Mouse (Mus musculus): Measurements from ENCODE around the gene Gzmm.

Gene Gzmm

GRCm38 (mm10) chr10:79680606-79681495 lies 8.0 kb upstream of the Gzmm start:
- DNase-seq (ENCODE audit: inconsistent age in 2 of 2, low spot score in 1 of 2), result peak in 1 of 2 experiments; percentile 76

GRCm38 (mm10) chr10:79681591-79682245 lies 7.1 kb upstream of the Gzmm start, which contains the start of gene Cdc34:
Cdc34 (plus strand) TSS chr10:79682195.
- DNase-seq (ENCODE audit: inconsistent age in 2 of 2, low spot score in 1 of 2), result peak; percentile 100

GRCm38 (mm10) chr10:79682551-79682915 lies 6.3 kb upstream of the Gzmm start:
- DNase-seq (ENCODE audit: inconsistent age in 2 of 2, low spot score in 1 of 2), result peak; percentile 66 to 82

DNA sequence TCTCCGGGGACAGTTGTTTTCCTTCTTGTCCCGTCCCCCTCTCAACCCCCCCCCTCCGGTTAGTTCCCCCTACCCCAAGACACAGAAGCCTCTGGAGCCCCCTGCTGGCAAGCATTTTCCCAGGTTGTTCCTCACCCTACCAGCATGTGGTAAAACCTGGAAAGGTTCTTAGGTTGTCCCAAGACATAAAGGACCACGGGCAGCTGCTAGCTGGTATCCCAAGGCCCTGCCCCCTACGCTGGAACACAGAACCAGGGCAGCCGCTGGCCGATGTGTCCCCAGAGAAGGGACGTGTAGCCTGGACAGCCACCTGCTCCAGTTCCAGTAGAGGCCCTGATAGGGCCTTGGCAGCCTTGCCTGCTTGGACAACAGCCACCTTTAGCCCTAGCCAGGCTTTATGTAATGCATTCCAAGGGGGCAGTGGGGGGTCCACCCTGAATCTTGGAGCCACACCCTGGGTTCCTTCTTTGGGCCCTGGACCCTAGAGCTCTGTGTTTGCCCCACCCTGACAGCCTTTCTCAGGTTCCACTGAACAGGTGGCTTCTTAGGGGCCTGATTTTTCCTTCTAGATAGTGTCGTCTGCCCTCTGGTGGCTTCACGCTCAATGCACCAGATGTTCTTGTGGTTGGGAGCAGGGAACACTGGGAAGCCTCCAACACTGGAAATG lies 5.8 kb upstream of the Gzmm start:
- DNase-seq (ENCODE audit: inconsistent age in 2 of 2, low spot score in 1 of 2), result peak; percentile 71 to 89

GRCm38 (mm10) chr10:79683726-79684640 lies 4.8 kb upstream of the Gzmm start:
- DNase-seq (ENCODE audit: inconsistent age in 2 of 2, low spot score in 1 of 2), result peak in 1 of 2 experiments; percentile 76

DNA sequence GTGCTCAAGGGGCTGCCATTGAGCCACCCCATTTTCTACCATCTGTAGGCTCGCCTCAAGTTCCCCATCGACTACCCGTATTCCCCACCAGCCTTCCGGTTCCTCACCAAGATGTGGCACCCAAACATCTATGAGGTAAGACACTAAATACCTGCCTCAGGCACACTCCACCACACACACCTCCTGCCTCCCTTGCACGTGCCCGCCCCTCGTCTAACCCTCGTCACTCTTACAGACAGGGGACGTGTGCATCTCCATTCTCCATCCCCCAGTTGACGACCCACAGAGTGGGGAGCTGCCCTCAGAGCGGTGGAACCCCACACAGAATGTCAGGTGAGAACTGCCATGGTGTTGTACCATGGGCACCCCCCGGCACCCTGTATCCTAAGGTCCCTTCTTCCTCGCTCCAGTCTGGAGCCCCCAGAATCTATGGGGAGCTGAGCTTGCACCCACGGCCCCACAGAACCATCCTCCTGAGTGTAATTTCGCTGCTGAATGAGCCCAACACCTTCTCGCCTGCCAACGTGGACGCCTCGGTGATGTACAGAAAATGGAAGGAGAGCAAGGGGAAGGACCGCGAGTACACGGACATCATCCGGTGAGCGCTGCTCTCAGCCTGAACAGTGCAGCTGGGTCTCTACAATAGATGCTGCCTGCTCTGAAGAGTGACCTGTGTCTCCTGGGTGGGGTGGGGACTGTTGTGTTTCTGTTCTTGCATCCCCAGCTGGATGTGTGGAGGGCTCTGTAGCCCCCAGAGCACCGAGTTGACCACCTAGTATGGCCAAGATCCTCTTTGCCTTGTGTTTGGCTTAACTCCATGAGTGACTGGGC lies 3.8 kb upstream of the Gzmm start:
- no peak for DNase-seq (ENCODE audit: inconsistent age in 2 of 2, low spot score in 1 of 2)

DNA sequence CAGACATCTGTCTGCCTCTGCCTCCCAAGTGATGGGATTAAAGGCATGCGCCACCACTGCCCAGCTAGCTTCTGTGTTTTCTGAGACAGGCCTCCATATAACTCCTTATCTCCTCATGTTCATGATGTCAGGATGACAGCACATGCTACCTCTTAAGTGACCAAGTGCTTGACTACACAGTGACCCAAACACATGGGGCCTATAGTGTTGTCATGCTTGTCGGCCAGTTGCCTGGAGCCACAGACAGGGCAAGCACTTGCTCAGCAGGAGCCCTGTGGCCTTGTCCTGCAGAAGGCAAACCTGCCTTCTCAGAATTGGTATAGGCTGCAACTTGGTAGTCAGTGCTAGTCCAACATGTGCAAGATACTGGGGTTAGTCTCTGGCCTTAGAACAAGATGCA lies 2.6 kb upstream of the Gzmm start:
- no peak for DNase-seq (ENCODE audit: inconsistent age in 2 of 2, low spot score in 1 of 2)

DNA sequence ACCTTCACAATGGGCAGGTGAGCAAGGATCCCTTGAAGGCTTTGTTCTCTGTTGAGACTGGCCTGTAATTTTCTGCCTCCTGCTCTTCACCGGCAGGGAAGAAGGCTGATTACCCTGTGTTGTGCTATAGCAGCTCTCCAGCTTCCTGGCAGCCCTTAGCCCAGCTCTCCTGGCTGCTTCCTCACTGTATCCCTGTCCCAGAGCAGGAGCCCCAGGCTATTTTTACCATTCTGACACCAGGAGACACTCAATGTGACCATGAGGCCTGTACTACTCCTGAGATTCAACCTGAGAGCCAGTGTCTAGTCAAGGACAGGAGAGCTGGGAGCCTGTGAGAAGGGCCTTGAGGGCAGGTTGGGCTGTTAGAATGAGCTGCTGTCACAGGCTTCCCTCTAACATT lies 2.1 kb upstream of the Gzmm start:
- peak in 1 of 2 experiments; percentile 51 for DNase-seq (ENCODE audit: inconsistent age in 2 of 2, low spot score in 1 of 2)

DNA sequence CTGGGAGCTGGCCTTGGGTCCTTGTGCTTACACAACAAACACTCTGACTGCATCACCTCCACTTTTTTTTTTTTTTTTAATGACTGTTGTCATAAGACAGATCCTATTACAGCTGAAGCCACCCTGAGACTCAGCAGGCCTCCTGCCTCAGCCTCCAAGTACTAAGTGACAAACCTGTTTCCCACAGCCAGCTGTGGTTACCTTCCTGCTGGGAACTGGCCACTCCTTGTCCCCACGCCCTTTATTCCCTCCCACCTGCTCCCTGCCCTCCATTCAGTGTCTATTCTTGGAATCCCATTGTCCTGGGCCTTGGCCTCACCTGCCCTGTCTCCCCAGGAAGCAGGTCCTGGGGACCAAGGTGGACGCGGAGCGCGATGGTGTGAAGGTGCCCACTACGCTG lies 1.3 kb upstream of the Gzmm start:
- DNase-seq (ENCODE audit: inconsistent age in 2 of 2, low spot score in 1 of 2), result no peak

DNA sequence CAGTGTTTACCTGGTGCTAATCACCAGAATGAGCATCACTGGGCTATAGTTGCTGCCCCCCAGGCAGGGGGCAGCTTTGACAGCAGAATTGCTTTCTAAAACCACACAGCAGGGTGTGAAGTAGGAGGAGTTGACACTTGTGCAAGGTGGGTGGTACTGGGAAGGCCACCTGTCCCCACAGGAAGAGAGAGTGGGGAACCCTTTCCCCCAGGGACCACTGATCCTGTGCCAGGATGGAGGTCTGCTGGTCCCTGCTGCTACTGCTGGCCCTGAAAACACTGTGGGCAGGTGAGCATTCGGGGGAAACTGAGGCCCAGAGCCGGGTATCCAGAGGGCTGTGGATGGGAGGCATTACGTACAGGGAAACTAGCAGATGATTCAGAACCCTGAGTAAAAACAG lies 358 bp downstream of the Gzmm start:
- DNase-seq (ENCODE audit: inconsistent age in 2 of 2, low spot score in 1 of 2), result no peak

- no peak for DNase-seq (ENCODE audit: inconsistent age in 2 of 2, low spot score in 1 of 2)
Measured at GRCm38 (mm10) chr10:79691986-79692548, 3.2 kb downstream of the Gzmm start.

DNA sequence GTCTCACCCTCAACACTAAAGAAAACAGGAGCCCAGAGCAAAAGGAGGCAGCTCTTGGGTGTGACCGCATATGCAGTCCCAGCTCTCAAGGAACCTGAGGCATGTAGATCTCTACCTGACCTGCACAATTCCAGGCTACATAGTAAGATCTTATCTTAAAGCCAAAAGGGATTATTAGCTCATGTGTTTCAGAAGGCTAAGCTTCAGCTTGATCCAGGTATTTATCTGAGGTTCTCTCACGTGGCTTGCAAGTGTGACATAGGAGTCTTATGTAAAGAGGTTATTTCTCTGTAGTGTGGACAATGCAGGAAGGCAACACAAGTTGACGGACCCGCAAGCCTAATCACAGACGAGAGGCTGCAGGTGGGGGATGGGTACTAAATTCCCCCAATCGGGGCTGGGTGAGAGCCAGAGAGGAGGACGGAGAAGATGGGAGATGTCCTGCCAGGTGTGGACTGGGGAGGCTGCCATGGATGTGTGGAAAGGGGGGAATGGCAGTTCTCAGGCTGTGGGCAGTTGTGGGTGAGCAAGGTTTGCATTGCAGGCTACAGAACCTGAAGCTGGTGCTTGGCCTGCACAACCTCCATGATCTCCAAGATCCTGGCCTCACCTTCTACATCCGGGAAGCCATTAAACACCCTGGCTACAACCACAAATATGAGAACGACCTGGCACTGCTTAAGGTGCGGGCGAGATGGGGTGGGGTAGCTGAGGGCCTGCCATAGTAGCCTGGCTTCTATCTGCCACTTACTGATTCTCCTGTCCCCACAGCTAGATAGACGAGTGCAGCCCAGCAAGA lies 5.0 kb downstream of the Gzmm start:
- no peak for DNase-seq (ENCODE audit: inconsistent age in 2 of 2, low spot score in 1 of 2)

DNA sequence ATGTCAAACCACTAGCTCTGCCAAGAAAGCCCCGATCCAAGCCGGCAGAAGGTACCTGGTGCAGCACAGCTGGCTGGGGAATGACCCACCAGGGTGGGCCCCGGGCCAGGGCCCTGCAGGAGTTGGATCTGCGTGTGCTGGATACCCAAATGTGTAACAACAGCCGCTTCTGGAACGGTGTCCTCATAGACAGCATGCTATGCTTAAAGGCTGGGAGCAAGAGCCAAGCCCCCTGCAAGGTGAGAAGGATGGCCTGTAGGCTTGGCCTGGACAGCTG lies 5.5 kb downstream of the Gzmm start:
- DNase-seq (ENCODE audit: inconsistent age in 2 of 2, low spot score in 1 of 2), result no peak

- DNase-seq (ENCODE audit: inconsistent age in 2 of 2, low spot score in 1 of 2), result peak; percentile 77 to 90
Measured at GRCm38 (mm10) chr10:79695231-79696128, 6.7 kb downstream of the Gzmm start.

DNA sequence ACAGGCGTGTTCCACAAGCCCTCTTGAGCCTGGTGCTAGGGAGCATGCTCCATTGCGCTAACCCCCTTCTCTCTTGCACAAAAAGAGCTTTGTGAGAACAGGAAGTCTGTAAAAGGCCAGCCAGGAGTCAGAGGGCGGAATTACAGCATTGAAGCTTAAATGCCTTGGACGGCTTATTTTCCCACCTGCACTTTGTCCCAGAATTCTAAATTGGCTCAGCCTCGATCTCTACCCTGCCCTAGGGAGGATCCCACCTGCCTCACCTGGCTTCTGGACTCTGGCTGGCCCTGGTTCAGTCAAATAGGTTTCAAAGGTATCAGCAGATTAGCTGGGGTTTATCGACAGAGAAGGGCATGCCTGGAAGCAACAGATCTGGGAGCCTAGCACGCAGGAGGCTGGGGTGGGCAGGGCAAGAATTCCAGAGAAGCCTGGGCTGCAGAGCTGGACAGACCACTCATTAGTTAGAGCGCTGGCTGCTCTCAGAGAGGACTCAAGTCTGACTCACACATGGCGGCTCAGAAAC lies 7.4 kb downstream of the Gzmm start:
- no peak for DNase-seq (ENCODE audit: inconsistent age in 2 of 2, low spot score in 1 of 2)

DNA sequence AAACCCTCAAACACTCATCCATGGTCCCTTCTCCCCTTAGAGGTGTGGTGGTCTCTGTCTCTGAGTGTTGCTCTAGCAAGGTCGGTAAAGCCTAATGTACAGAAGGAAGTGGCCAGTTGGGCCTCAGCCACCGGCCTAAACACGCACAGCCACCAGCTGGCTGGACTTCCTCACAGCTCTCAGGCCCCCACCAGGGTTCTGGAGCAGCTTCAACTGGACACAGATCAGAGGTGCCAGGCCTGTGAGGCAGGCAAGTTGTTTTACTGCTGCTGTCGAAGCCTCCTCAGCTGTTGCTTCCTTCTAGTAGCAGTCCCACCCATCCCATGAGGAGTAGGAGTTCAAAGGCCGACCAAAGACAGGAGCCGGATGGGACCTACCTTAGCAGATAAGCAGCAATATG lies 9.1 kb downstream of the Gzmm start:
- no peak for DNase-seq (ENCODE audit: inconsistent age in 2 of 2, low spot score in 1 of 2)

GRCm38 (mm10) chr10:79698459-79698858 lies 9.6 kb downstream of the Gzmm start:
- no peak for DNase-seq (ENCODE audit: inconsistent age in 2 of 2, low spot score in 1 of 2)

- no peak for DNase-seq (ENCODE audit: inconsistent age in 2 of 2, low spot score in 1 of 2)
Measured at GRCm38 (mm10) chr10:79700676-79701075, 11.9 kb downstream of the Gzmm start.

All from adrenal gland, adult (tissue).